Mouse (Mus musculus) neural tube, embryonic 15.5 days (tissue): Measurements from ENCODE around the gene Ddn. TPM values are rescaled to one million over a fixed set of nuclear protein-coding genes. Genes with fewer than 3 reads are reported as not detected.

Experiments used
- ATAC-seq: fragments of 200-750 bp; cut with Nextera tagmentation; 2 replicates; pipeline ENCODE4 v1.8.0; 2017; ENCODE audit warnings: mild to moderate bottlenecking, moderate TSS enrichment, moderate library complexity; ENCODE audit not compliant: low FRiP score
- H3K27ac ChIP-seq: fragments of 300-500 bp; sonication (generic); replicated peaks from 2 replicates; pipeline ENCODE4 v1.5.1; 2015; ENCODE audit warnings: mild to moderate bottlenecking, inconsistent platforms
- H3K27me3 ChIP-seq: fragments of 300-500 bp; sonication (generic); replicated peaks from 2 replicates; pipeline ENCODE4 v1.6.1; 2015; ENCODE audit warnings: inconsistent platforms
- H3K36me3 ChIP-seq: fragments of 300-500 bp; sonication (generic); 2 replicates; pipeline ENCODE4 v1.6.1; 2015; ENCODE audit warnings: inconsistent platforms
- H3K4me1 ChIP-seq: fragments of 300-500 bp; sonication (generic); 2 replicates; pipeline ENCODE4 v1.6.1; 2015; ENCODE audit warnings: inconsistent platforms
- H3K4me2 ChIP-seq: fragments of 300-500 bp; sonication (generic); 2 replicates; pipeline ENCODE4 v1.6.1; 2015; ENCODE audit warnings: inconsistent platforms, mild to moderate bottlenecking, moderate library complexity
- H3K4me3 ChIP-seq: fragments of 300-500 bp; sonication (generic); replicated peaks from 2 replicates; pipeline ENCODE4 v1.5.1; 2015; ENCODE audit warnings: mild to moderate bottlenecking, inconsistent platforms
- H3K9ac ChIP-seq: fragments of 300-500 bp; sonication (generic); replicated peaks from 2 replicates; pipeline ENCODE4 v1.6.1; 2015; ENCODE audit warnings: mild to moderate bottlenecking, inconsistent platforms
- H3K9me3 ChIP-seq: fragments of 300-500 bp; sonication (generic); replicated peaks from 2 replicates; pipeline ENCODE4 v1.6.1; 2016; ENCODE audit warnings: inconsistent platforms
- WGBS: fragments of 180-500 bp; shearing (Covaris S2); methylation state at CpG from one replicate; pipeline ENCODE4 v1.1.7; 2015; ENCODE audit warnings: mixed read lengths; 5-methylcytosine and 5-hydroxymethylcytosine counted together
- polyA plus RNA-seq: library from polyadenylated mRNA; unstranded; fragments of >200 nt; fragmentation: Nextera tagmentation; extraction: Ambion mirVana; gene quantifications from 2 replicates; pipeline ENCODE4 v1.2.1, GENCODE M21; 2015

Gene Ddn
- polyA plus RNA-seq, 1 experiment from 2014 or later: 0.36 TPM

DNA sequence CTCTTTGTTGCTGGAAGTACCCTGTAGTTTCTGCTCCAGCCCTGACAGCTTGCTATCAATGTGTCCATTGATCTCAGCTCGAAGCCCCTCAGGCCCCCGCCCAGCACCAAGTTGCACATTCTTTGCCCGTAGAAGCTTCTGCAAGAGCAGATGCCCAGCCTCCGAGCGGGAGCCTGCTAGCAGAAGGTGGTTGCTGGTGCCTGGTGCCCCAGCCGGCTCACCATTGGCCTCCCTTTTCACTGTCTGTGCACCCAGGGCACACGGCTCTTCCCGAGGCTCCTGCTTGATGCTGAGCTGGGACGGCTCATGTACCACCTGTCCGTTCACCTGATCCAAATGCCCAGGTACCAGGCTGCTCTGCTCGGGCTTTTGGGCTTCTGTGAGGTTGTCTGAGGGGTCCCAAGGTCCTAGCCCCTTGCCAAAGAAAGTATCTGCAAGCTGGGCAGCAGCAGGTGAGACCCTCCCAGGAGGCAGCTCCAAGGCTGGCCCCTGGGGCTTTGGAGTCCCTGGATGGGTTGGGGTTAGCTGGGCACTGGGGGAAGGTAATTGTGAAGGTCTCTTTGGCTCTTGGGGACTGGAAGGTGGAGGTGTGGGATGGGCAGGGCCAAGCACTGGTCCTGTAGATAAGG lies 34.4 kb upstream of the Ddn start:
- peaks cover 96% of the 10 kb centered on the region for H3K36me3 ChIP-seq
- no peaks in the 10 kb centered on the region for H3K4me1 ChIP-seq
- H3K27ac ChIP-seq: no peak overlapping the region
- H3K9me3 ChIP-seq: no peaks in the 10 kb centered on the region
- H3K9ac ChIP-seq: no peak overlapping the region
- H3K4me3 ChIP-seq: no peak overlapping the region
- H3K27me3 ChIP-seq: no peaks in the 10 kb centered on the region
- WGBS: 90% methylated on average over 11 of the region's 11 CpGs
- ATAC-seq: no peak; the same call in 1 of the 2 replicates
- no peak overlapping the region for H3K4me2 ChIP-seq

DNA sequence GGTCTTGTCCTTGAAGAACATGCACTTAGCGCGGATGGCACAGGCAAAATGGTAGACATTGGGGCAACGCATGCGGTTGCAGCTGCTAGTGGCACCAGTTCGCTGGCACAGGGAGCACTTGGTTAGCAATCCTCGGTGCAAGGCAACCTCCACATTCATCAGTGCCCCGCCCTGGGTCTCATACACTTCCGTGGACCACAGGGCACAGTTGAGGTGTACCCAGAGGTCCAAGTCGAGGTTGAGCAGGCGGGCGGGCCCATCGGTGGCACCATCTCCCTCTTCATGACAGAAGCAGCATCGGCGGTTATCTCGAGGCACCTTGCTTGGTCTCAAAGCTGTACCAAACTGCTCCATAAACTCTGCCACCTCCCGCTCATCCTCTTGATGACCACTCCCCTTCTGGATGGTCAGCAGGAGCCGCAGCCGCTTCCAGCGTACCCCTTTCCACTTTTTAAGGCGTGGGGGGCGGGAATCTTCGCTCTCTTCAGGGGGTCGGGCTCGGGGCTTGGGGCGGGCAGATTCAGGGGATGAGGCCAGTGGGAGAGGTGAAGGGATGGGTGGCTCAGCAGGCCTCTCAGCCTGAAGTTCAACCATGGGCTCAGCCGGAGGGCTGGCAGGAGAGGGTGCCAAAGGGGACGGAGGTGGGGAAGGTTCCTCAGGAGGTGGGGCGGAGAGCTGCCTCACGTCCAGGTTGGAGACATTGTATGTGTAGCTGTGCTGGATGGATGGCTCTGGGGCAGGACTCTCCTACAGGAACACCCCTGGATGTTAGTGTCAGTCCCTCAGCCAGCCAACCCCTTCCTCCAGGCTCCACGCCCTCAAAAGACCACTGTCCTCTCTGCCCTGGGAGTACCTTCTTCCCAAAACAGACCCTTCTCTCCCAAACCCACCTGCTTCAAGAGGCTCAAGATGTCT lies 30.6 kb upstream of the Ddn start:
- no peaks in the 10 kb centered on the region for H3K4me1 ChIP-seq
- no peak overlapping the region for H3K27ac ChIP-seq
- no peak for ATAC-seq
- H3K9ac ChIP-seq: no peak overlapping the region
- WGBS: 95% methylated on average over 30 of the region's 30 CpGs
- peaks cover 100% of the 10 kb centered on the region for H3K36me3 ChIP-seq
- H3K4me2 ChIP-seq: no peak overlapping the region
- H3K4me3 ChIP-seq: no peak overlapping the region
- no peaks in the 10 kb centered on the region for H3K9me3 ChIP-seq
- no peaks in the 10 kb centered on the region for H3K27me3 ChIP-seq

DNA sequence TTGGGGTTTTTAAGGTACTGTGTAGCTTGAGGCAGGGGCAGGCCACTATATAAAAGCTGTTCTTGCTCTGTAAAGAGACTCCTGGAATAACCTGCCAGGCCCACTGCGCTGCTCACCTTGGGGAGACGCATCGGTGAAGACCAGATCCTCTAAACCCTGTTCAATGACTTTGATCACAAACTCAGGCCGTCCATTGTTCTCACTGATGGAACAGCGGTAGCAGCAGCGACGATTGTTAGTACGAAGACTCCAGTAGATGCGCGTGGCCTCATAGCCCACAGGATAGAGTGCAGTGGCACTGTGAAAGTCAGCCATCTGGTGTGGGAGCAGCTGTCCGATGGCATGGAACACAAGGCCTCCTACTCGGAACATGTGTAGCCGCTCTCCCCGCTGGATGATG lies 29.9 kb upstream of the Ddn start:
- no peaks in the 10 kb centered on the region for H3K4me1 ChIP-seq
- no peaks in the 10 kb centered on the region for H3K27me3 ChIP-seq
- peaks cover 100% of the 10 kb centered on the region for H3K36me3 ChIP-seq
- no peaks in the 10 kb centered on the region for H3K9me3 ChIP-seq
- H3K4me3 ChIP-seq: no peak overlapping the region
- no peak overlapping the region for H3K9ac ChIP-seq
- no peak overlapping the region for H3K27ac ChIP-seq
- no peak for ATAC-seq
- 92% methylated on average over 14 of the region's 14 CpGs for WGBS
- H3K4me2 ChIP-seq: no peak overlapping the region

DNA sequence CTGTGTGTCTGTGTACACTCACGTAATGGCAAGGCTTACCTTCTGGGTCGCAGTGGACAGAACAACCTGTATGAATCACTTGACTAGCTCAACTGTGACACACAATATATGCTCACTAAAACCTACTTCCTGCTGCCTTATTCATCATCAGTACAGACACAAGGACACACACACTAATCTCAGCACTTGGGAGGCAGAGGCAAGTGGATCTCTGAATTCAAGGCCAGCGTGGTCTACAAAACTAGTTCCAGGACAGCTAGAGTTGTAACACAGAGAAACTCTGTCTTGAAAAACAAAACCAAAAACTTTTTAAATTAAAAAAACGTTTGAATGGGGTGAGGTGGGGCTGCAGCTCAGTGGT lies 28.4 kb upstream of the Ddn start:
- Histone ChIP-seq H3K36me3 (peaks cover 96% of the 10 kb centered on the region), H3K9ac (no peak overlapping the region), H3K4me1 (no peaks in the 10 kb centered on the region), H3K9me3 (no peaks in the 10 kb centered on the region), H3K4me3 (no peak overlapping the region), H3K4me2 (no peak overlapping the region), H3K27ac (no peak overlapping the region), H3K27me3 (no peaks in the 10 kb centered on the region)
- 78% methylated on average over 4 of the region's 4 CpGs for WGBS
- ATAC-seq: no peak

DNA sequence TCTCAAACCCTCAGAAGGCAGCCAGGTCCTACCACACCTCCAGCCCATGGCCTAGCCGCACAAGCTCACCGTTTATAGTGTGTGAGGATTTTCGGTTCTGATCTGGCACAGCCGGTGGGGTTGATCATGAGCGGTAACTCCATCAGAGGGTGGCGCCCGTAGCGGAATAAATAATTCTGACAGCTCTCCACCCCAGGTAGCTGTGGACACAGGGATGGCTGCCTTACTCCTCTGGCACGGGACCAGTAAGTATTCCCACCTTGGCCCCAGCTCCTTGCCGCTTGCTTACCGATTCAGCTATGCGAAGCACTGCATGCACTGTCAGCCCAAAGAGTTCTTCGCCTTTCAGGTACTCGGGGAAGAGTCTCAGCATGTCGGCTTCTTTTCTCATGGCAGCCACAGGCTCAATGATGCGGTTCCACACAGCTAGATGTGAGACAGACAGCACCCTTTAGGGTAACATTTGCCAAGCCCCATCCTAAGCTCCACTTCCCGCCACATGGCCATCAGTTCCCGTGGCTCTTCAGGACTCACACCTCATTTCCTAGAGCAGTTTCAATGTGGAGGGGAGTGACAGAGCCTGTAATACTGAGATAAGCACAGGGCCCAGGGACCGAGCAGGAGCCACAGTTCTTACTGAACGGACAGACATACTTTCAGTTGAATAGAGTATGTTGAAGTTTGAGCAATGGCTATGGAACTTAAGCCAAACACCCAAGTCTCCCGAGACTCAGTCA lies 27.9 kb upstream of the Ddn start:
- WGBS: 95% methylated on average over 21 of the region's 21 CpGs

DNA sequence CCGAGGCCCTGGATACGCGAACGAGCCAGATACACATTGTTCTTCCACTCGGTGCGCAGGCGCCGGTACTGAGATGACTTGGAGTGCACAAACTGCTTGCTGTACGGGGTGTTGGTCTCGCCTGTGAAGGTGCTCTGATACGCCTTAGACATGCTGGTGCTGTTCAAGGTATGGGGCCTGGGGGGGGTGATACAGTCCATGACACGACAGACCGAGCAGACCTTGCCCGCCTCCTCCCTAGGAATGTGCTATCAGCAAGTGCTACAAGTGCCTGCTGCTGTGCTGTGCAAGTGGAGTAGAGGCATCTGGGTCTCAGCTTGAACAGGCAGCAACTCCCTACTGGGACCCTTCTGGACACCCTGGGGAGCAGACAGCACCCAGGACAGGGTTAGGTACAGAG lies 26.0 kb upstream of the Ddn start:
- peaks cover 7% of the 10 kb centered on the region; the same call in 1 of the 2 replicates for H3K4me1 ChIP-seq
- H3K9ac ChIP-seq: no peak overlapping the region
- 94% methylated on average over 14 of the region's 14 CpGs for WGBS
- H3K9me3 ChIP-seq: no peaks in the 10 kb centered on the region
- no peak overlapping the region for H3K27ac ChIP-seq
- no peak for ATAC-seq
- no peaks in the 10 kb centered on the region for H3K27me3 ChIP-seq
- H3K4me2 ChIP-seq: no peak overlapping the region
- H3K4me3 ChIP-seq: no peak overlapping the region
- peaks cover 71% of the 10 kb centered on the region for H3K36me3 ChIP-seq

More for the DNA sequence above, 27.9 kb upstream of the Ddn start:
- Histone ChIP-seq H3K9me3 (no peaks in the 10 kb centered on the region), H3K9ac (no peak overlapping the region), H3K4me1 (peaks cover under 1% of the 10 kb centered on the region; the same call in 1 of the 2 replicates), H3K4me3 (no peak overlapping the region), H3K27ac (no peak overlapping the region), H3K4me2 (no peak overlapping the region), H3K27me3 (no peaks in the 10 kb centered on the region), H3K36me3 (peaks cover 90% of the 10 kb centered on the region)
- no peak for ATAC-seq

DNA sequence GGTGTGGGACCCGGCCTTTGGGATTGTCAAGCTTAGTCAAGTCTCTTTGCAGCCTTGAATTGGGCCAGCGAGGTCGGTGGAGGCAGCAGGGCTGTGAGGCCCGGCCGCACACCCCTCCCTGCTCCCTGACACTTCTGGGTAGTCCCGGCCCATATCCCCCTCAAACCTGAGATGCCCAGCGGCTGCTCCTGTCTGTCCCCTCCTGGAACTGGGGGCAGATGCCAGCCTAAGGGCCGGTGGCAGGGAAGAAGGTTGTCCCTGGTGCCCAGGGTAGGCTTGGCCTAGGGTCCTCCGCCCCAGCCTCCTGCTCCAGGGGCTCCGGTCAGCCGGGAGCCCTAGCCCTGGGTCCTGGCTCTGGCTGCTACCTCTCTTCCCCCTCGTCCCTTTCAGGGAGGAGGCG lies 24.8 kb upstream of the Ddn start:
- ATAC-seq: no peak
- Histone ChIP-seq H3K9me3 (no peaks in the 10 kb centered on the region), H3K4me3 (no peak overlapping the region), H3K27ac (no peak overlapping the region), H3K36me3 (peaks cover 59% of the 10 kb centered on the region), H3K4me2 (no peak overlapping the region), H3K27me3 (no peaks in the 10 kb centered on the region), H3K9ac (no peak overlapping the region), H3K4me1 (peaks cover 19% of the 10 kb centered on the region)
- WGBS: 84% methylated on average over 13 of the region's 13 CpGs

DNA sequence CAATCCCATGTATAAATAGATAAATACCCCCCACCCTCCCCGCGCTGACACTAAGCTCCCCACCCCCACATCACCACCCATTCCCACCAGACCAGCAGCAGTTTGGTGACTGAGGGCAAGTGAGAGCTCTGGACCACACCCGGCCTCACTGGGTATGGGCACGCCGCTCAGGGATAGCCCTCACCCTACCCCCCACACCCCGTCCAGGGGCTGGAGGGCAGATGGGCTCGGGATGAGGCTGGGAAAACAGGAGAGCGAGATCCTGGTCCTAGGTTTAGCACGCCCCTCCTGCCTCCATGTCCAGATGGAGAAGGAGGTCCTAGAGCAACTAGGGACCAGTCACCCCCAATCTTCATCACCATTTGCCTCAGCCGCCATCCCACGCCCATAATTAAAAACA lies 24.0 kb upstream of the Ddn start:
- Histone ChIP-seq H3K4me1 (peaks cover 20% of the 10 kb centered on the region), H3K4me2 (no peak overlapping the region), H3K4me3 (no peak overlapping the region), H3K9ac (no peak overlapping the region), H3K27me3 (no peaks in the 10 kb centered on the region), H3K27ac (no peak overlapping the region), H3K9me3 (no peaks in the 10 kb centered on the region), H3K36me3 (peaks cover 51% of the 10 kb centered on the region)
- 89% methylated on average over 11 of the region's 11 CpGs for WGBS
- ATAC-seq: no peak

DNA sequence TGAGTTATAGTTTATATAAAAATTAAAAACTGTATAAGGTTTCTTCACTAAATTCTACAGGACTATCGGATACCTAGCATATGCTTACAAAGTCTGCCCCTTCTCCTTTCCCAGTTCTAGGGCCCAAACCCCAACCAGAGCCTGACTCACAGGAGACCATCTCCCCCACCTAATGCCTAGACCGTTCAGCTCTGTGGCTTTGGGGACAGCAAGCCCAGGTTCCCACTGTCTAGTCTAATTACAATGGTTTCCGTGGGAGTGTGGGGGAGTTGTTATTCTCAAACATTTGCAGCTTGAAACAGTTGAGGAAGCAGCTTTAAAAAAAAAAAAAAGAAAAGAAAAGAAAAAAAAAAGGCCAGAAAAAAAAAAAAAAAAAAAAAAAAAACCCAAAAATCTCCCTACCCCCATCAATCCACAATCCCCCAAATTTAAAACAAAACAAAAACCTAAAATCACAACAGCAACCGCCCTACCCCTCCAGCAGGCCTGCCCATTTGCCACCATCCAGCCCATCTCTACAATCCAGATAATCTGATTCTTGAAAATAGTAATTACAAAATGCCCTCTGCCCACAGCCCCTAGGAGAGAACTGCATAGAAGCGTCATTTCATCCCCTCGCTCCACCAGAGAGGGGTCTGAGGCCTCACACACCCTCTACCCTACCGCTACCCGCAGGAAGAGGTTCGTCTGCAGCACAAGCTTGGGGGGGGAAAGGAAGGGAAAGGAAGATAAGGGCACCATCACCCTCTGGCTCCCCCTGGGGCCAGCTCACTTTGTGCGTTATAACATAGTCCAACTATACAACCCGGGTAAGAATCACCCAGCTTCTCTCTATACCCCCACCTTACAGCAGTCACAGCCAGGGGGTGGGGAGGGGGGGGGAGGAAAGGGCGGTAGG lies 23.1 kb upstream of the Ddn start:
- H3K4me1 ChIP-seq: peaks cover 20% of the 10 kb centered on the region
- no peaks in the 10 kb centered on the region for H3K27me3 ChIP-seq
- peak overlapping the region; percentile 70 for H3K4me2 ChIP-seq
- peaks cover 43% of the 10 kb centered on the region for H3K36me3 ChIP-seq
- H3K9me3 ChIP-seq: no peaks in the 10 kb centered on the region
- WGBS: 64% methylated on average over 12 of the region's 12 CpGs
- H3K27ac ChIP-seq: 0 out of 2 replicates have a peak overlapping the region, but pooled peaks have one; percentile 84
- no peak overlapping the region for H3K4me3 ChIP-seq
- no peak for ATAC-seq
- H3K9ac ChIP-seq: no peak overlapping the region

DNA sequence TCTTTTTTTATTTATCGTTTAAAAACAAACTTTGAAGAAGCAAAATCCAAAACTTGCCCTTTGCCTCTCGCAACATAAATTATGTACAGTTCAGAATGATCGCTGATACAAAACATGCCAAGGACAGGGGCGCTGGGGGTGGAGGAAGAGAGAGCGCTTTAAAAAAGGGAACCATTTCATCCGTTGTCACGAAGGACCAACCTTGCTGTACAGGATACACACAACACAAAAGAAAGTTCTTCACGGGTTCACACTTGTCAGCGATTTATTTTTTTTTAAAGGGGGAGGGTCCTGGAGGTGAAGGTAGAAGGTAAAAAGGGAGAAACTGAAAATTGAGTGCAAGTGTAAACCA lies 22.4 kb upstream of the Ddn start:
- H3K27me3 ChIP-seq: no peaks in the 10 kb centered on the region
- peak overlapping the region; percentile 63 for H3K4me3 ChIP-seq
- WGBS: 13% methylated on average over 9 of the region's 9 CpGs
- peak overlapping the region; percentile 70 for H3K4me2 ChIP-seq
- peaks cover 35% of the 10 kb centered on the region for H3K36me3 ChIP-seq
- no peaks in the 10 kb centered on the region for H3K9me3 ChIP-seq
- peak overlapping the region; percentile 84 for H3K27ac ChIP-seq
- ATAC-seq: peak; percentile 40; the same call in 1 of the 2 replicates
- peaks cover 20% of the 10 kb centered on the region for H3K4me1 ChIP-seq
- peak overlapping the region; percentile 51 for H3K9ac ChIP-seq
